Mouse (Mus musculus) heart, embryonic 11.5 days (tissue): Measurements from ENCODE around the gene Pycr1. TPM values are rescaled to one million over a fixed set of nuclear protein-coding genes. Genes with fewer than 3 reads are reported as not detected.

Experiments
- ATAC-seq: fragments of 200-750 bp; cut with Nextera tagmentation; replicated peaks from 2 replicates; pipeline ENCODE4 v1.8.0; 2017; ENCODE audit warnings: moderate library complexity; ENCODE audit not compliant: insufficient number of reproducible peaks, low FRiP score, low TSS enrichment
- H3K27ac ChIP-seq: fragments of 300-500 bp; sonication (generic); 2 replicates; pipeline ENCODE4 v1.5.1; 2014; ENCODE audit warnings: mild to moderate bottlenecking, low read depth, low read length
- H3K27me3 ChIP-seq: fragments of 300-500 bp; sonication (generic); 2 replicates; pipeline ENCODE4 v1.6.1; 2014; ENCODE audit warnings: mild to moderate bottlenecking, low read length, mixed read lengths; ENCODE audit not compliant: control insufficient read depth, insufficient read depth
- H3K36me3 ChIP-seq: fragments of 300-500 bp; sonication (generic); 2 replicates; pipeline ENCODE4 v1.6.1; 2014; ENCODE audit warnings: mild to moderate bottlenecking, low read length, moderate library complexity, mixed read lengths; ENCODE audit not compliant: control insufficient read depth, insufficient read depth
- H3K4me1 ChIP-seq: fragments of 300-500 bp; sonication (generic); 2 replicates; pipeline ENCODE4 v1.6.1; 2014; ENCODE audit warnings: low read length; ENCODE audit not compliant: control insufficient read depth, insufficient read depth
- H3K4me2 ChIP-seq: fragments of 300-500 bp; sonication (generic); 2 replicates; pipeline ENCODE4 v1.6.1; 2014; ENCODE audit warnings: mild to moderate bottlenecking, moderate library complexity
- H3K4me3 ChIP-seq: fragments of 300-500 bp; sonication (generic); 2 replicates; pipeline ENCODE4 v1.5.1; 2014; ENCODE audit warnings: low read depth, low read length
- H3K9ac ChIP-seq: fragments of 300-500 bp; sonication (generic); 2 replicates; pipeline ENCODE4 v1.6.1; 2014; ENCODE audit warnings: mild to moderate bottlenecking, low read depth, low read length, moderate library complexity
- H3K9me3 ChIP-seq: fragments of 300-500 bp; sonication (generic); replicated peaks from 2 replicates; pipeline ENCODE4 v1.6.1; 2016; ENCODE audit warnings: low read length; ENCODE audit not compliant: control insufficient read depth
- WGBS: fragments of 180-500 bp; shearing (Covaris S2); extraction: QIAGEN DNeasy Blood & Tissue Kit; methylation state at CpG from one replicate; pipeline ENCODE4 v1.1.7; 2014; ENCODE audit not compliant: insufficient replicate concordance; 5-methylcytosine and 5-hydroxymethylcytosine counted together
- polyA plus RNA-seq: library from polyadenylated mRNA; unstranded; fragments of >200 nt; fragmentation: Nextera tagmentation; extraction: Ambion mirVana; gene quantifications from 2 replicates; pipeline ENCODE4 v1.2.1, GENCODE M21; 2014

Pycr1 gene
- polyA plus RNA-seq, 1 experiment from 2014 or later, result 24.9 TPM

GRCm38 (mm10) chr11:120648001-120648476 lies 4.5 kb upstream of the Pycr1 start, which contains the start of gene Myadml2:
Gene Myadml2, minus strand, starts transcription at chr11:120648158.
- H3K4me1 ChIP-seq, result peaks cover 16% of the 10 kb centered on the region
- H3K4me2 ChIP-seq, result peak within 1 kb of the TSS; percentile 67
- H3K27ac ChIP-seq, result peak within 1 kb of the TSS; percentile 90
- 2% methylated on average over 13 of the region's 13 CpGs for WGBS
- peak within 1 kb of the TSS; percentile 71 for H3K9ac ChIP-seq
- H3K36me3 ChIP-seq, result no peaks in the 10 kb centered on the region
- ATAC-seq, result 0 out of 2 replicates have a peak, but pooled peaks have one; percentile 9
- H3K4me3 ChIP-seq, result peak within 1 kb of the TSS; percentile 49
- no peaks in the 10 kb centered on the region for H3K9me3 ChIP-seq
- H3K27me3 ChIP-seq, result peaks cover 13% of the 10 kb centered on the region

GRCm38 (mm10) chr11:120647047-120647830 lies 3.7 kb upstream of the Pycr1 start:
- ATAC-seq, result no peak
- H3K36me3 ChIP-seq, result no peaks in the 10 kb centered on the region
- peak overlapping the region; percentile 67 for H3K4me2 ChIP-seq
- H3K27ac ChIP-seq, result peak overlapping the region; percentile 90
- peaks cover 19% of the 10 kb centered on the region for H3K27me3 ChIP-seq
- H3K4me3 ChIP-seq, result peak overlapping the region; percentile 49
- H3K9ac ChIP-seq, result peak overlapping the region; percentile 71
- no peaks in the 10 kb centered on the region for H3K9me3 ChIP-seq
- H3K4me1 ChIP-seq, result peaks cover 23% of the 10 kb centered on the region
- 66% methylated on average over 35 of the region's 35 CpGs for WGBS

- H3K36me3 ChIP-seq, result no peaks in the 10 kb centered on the region
- 0 out of 2 replicates have a peak overlapping the region, but pooled peaks have one; percentile 15 for H3K27ac ChIP-seq
- ATAC-seq, result peak; percentile 50; the same call in 1 of the 2 replicates
- H3K4me1 ChIP-seq, result peaks cover 23% of the 10 kb centered on the region
- H3K4me3 ChIP-seq, result peak overlapping the region; percentile 49
- peak overlapping the region; percentile 98 for H3K4me2 ChIP-seq
- H3K9ac ChIP-seq, result peak overlapping the region; percentile 75
- WGBS, result 2% methylated on average over 18 of the region's 18 CpGs
- peaks cover 17% of the 10 kb centered on the region for H3K27me3 ChIP-seq
- no peaks in the 10 kb centered on the region for H3K9me3 ChIP-seq
Measured at GRCm38 (mm10) chr11:120642939-120643600, 499 bp downstream of the Pycr1 start.

GRCm38 (mm10) chr11:120641869-120642268 lies 1.7 kb downstream of the Pycr1 start:
- Histone ChIP-seq H3K4me3 (no peak overlapping the region), H3K4me2 (no peak overlapping the region), H3K27me3 (peaks cover 9% of the 10 kb centered on the region; the same call in 1 of the 2 replicates), H3K9me3 (no peaks in the 10 kb centered on the region), H3K36me3 (no peaks in the 10 kb centered on the region), H3K27ac (no peak overlapping the region), H3K9ac (no peak overlapping the region), H3K4me1 (peaks cover 13% of the 10 kb centered on the region; the same call in 1 of the 2 replicates)
- 84% methylated on average over 8 of the region's 8 CpGs for WGBS
- ATAC-seq, result no peak

- ATAC-seq, result no peak
- peaks cover 12% of the 10 kb centered on the region; the same call in 1 of the 2 replicates for H3K4me1 ChIP-seq
- H3K27ac ChIP-seq, result no peak overlapping the region
- H3K9ac ChIP-seq, result no peak overlapping the region
- no peaks in the 10 kb centered on the region for H3K36me3 ChIP-seq
- 51% methylated on average over 9 of the region's 9 CpGs for WGBS
- H3K27me3 ChIP-seq, result peaks cover 9% of the 10 kb centered on the region; the same call in 1 of the 2 replicates
- H3K4me3 ChIP-seq, result no peak overlapping the region
- no peaks in the 10 kb centered on the region for H3K9me3 ChIP-seq
- H3K4me2 ChIP-seq, result no peak overlapping the region
Measured at GRCm38 (mm10) chr11:120641255-120641654, 2.3 kb downstream of the Pycr1 start.

- Histone ChIP-seq H3K4me3 (no peak overlapping the region), H3K4me2 (no peak overlapping the region), H3K36me3 (no peaks in the 10 kb centered on the region), H3K9me3 (no peaks in the 10 kb centered on the region), H3K9ac (no peak overlapping the region), H3K27ac (no peak overlapping the region), H3K4me1 (peaks cover 28% of the 10 kb centered on the region), H3K27me3 (no peaks in the 10 kb centered on the region)
- no peak for ATAC-seq
- WGBS, result 79% methylated on average over 5 of the region's 5 CpGs
Measured at GRCm38 (mm10) chr11:120634810-120635209, 8.8 kb downstream of the Pycr1 start.

- H3K36me3 ChIP-seq, result peaks cover 7% of the 10 kb centered on the region; the same call in 1 of the 2 replicates
- ATAC-seq, result peak; percentile 85
- H3K4me1 ChIP-seq, result peaks cover 36% of the 10 kb centered on the region
- H3K27me3 ChIP-seq, result no peaks in the 10 kb centered on the region
- H3K4me2 ChIP-seq, result peak within 1 kb of the TSS; percentile 91
- H3K27ac ChIP-seq, result peak within 1 kb of the TSS; percentile 94
- WGBS, result 9% methylated on average over 58 of the region's 58 CpGs
- H3K4me3 ChIP-seq, result peak within 1 kb of the TSS; percentile 92
- peak within 1 kb of the TSS; percentile 90 for H3K9ac ChIP-seq
- H3K9me3 ChIP-seq, result no peaks in the 10 kb centered on the region
Measured at GRCm38 (mm10) chr11:120633520-120634343, 9.8 kb downstream of the Pycr1 start, which contains the start of gene Mafg. Gene Mafg, minus strand, starts transcription at chr11:120633600.
